Mouse (Mus musculus) small intestine, adult 2 months (tissue): ENCODE measurements around the gene Galr3. TPM values are rescaled to one million over a fixed set of nuclear protein-coding genes. Genes with fewer than 3 reads are reported as not detected.

Source experiments
- H3K27ac ChIP-seq: fragments of 200-500 bp; 2 replicates; pipeline ENCODE4 v1.5.1; 2012; ENCODE audit warnings: low read depth, low read length, control low read depth, inconsistent platforms; ENCODE audit not compliant: insufficient read depth
- H3K27me3 ChIP-seq: fragments of 200-500 bp; 2 replicates; pipeline ENCODE4 v1.6.1; 2012; ENCODE audit warnings: mild to moderate bottlenecking, moderate library complexity, low read length, inconsistent platforms; ENCODE audit not compliant: control insufficient read depth, insufficient read depth
- H3K36me3 ChIP-seq: fragments of 200-500 bp; 2 replicates; pipeline ENCODE4 v1.6.1; 2012; ENCODE audit warnings: mild to moderate bottlenecking, low read length, control low read depth, inconsistent platforms; ENCODE audit not compliant: control insufficient read depth, insufficient read depth
- H3K4me1 ChIP-seq: fragments of 200-500 bp; 2 replicates; pipeline ENCODE4 v1.6.1; 2012; ENCODE audit warnings: low read length, inconsistent platforms, mixed read lengths; ENCODE audit not compliant: control insufficient read depth, insufficient read depth, insufficient read length
- H3K4me3 ChIP-seq: fragments of 200-500 bp; 2 replicates; pipeline ENCODE4 v1.5.1; 2012; ENCODE audit warnings: low read depth, mild to moderate bottlenecking, control low read depth, inconsistent platforms, low read length, moderate library complexity
- CTCF ChIP-seq: fragments of 200-500 bp; IDR thresholded peaks from 2 replicates; pipeline ENCODE4 v1.5.1; 2012; ENCODE audit warnings: low read depth, mild to moderate bottlenecking, control low read depth, inconsistent platforms, low read length, moderate library complexity, mixed read lengths; ENCODE audit not compliant: insufficient replicate concordance, insufficient read length; ENCODE audit errors: extremely low read depth
- POLR2A ChIP-seq: fragments of 200-500 bp; IDR thresholded peaks from 2 replicates; pipeline ENCODE4 v1.6.1; 2012; ENCODE audit warnings: low read depth, mild to moderate bottlenecking, control low read depth, inconsistent platforms, low read length, moderate library complexity
- WGBS: fragments of 180-500 bp; shearing (Covaris S2); methylation state at CpG from one replicate; pipeline ENCODE4 v1.1.7; 2018; 5-methylcytosine and 5-hydroxymethylcytosine counted together
- polyA plus RNA-seq: library from polyadenylated mRNA; depleted of rRNA; stranded (reverse); fragments of >200 nt; gene quantifications from 2 replicates; pipeline ENCODE4 v1.2.3, GENCODE M21; 2012; rRNA removed

The Galr3 gene
- polyA plus RNA-seq, 1 experiment, result 2.2 TPM

GRCm38 (mm10) chr15:79074913-79075532, 33.3 kb downstream of the Galr3 start, which contains the start of gene Eif3l:
Gene Eif3l (plus strand): TSS chr15:79075179.
- 0 out of 2 replicates have a peak, but pooled peaks have one; percentile 39 for TF ChIP-seq POLR2A
- no peak for TF ChIP-seq CTCF
- WGBS, result under 1% methylated on average over 49 of the region's 49 CpGs
- peak within 1 kb of the TSS; percentile 93 for H3K4me3 ChIP-seq

GRCm38 (mm10) chr15:79075658-79076365, 34.1 kb downstream of the Galr3 start:
- Histone ChIP-seq H3K4me3 (peak overlapping the region; percentile 93), H3K27me3 (no peaks in the 10 kb centered on the region), H3K27ac (no peak overlapping the region), H3K36me3 (peaks cover 36% of the 10 kb centered on the region), H3K4me1 (peaks cover 7% of the 10 kb centered on the region; the same call in 1 of the 2 replicates)
- TF ChIP-seq POLR2A (no peak), CTCF (no peak)
- 13% methylated on average over 15 of the region's 15 CpGs for WGBS

More at GRCm38 (mm10) chr15:79074913-79075532, 33.3 kb downstream of the Galr3 start, which contains the start of gene Eif3l:
- Histone ChIP-seq H3K27me3 (no peaks in the 10 kb centered on the region), H3K27ac (peak within 1 kb of the TSS; percentile 60), H3K36me3 (peaks cover 32% of the 10 kb centered on the region), H3K4me1 (peaks cover 7% of the 10 kb centered on the region; the same call in 1 of the 2 replicates)

GRCm38 (mm10) chr15:79079567-79079966, 37.9 kb downstream of the Galr3 start:
- H3K27ac ChIP-seq, result no peak overlapping the region
- peaks cover 72% of the 10 kb centered on the region for H3K36me3 ChIP-seq

GRCm38 (mm10) chr15:79092284-79092683, 50.6 kb downstream of the Galr3 start:
- Histone ChIP-seq H3K36me3 (peaks cover 63% of the 10 kb centered on the region), H3K4me1 (no peaks in the 10 kb centered on the region), H3K4me3 (no peak overlapping the region), H3K27me3 (no peaks in the 10 kb centered on the region), H3K27ac (no peak overlapping the region)
- 79% methylated on average over 6 of the region's 6 CpGs for WGBS
- TF ChIP-seq CTCF, result no peak
- TF ChIP-seq POLR2A, result no peak

More at GRCm38 (mm10) chr15:79079567-79079966, 37.9 kb downstream of the Galr3 start:
- 71% methylated on average over 7 of the region's 7 CpGs for WGBS
- H3K27me3 ChIP-seq, result no peaks in the 10 kb centered on the region
- no peak overlapping the region for H3K4me3 ChIP-seq
- peaks cover 5% of the 10 kb centered on the region; the same call in 1 of the 2 replicates for H3K4me1 ChIP-seq
- TF ChIP-seq POLR2A, result no peak
- no peak for TF ChIP-seq CTCF

Other genes with a start within 250 kb of the Galr3 start
- gene Card10, start 238.8 kb upstream of the Galr3 start, polyA plus RNA-seq, result 15.8 and 28.3 TPM in 2 replicates
- gene Cdc42ep1, start 199.3 kb upstream of the Galr3 start, polyA plus RNA-seq, result 18.9 and 26.0 TPM in 2 replicates
- gene Lgals2, start 186.4 kb upstream of the Galr3 start, polyA plus RNA-seq, result 637 and 2,134 TPM in 2 replicates
- 62.5 and 105 TPM in 2 replicates for gene Gga1, start 164.7 kb upstream of the Galr3 start, polyA plus RNA-seq
- 0.13 TPM in 1 of 2 replicates, not detected in the other for gene Gm49510, start 142.2 kb upstream of the Galr3 start, polyA plus RNA-seq
- gene Sh3bp1, start 142.1 kb upstream of the Galr3 start, polyA plus RNA-seq, result 41.3 and 48.8 TPM in 2 replicates
- gene Pdxp, start 128.0 kb upstream of the Galr3 start, polyA plus RNA-seq, result 3.9 and 4.2 TPM in 2 replicates
- gene Lgals1, start 115.2 kb upstream of the Galr3 start, polyA plus RNA-seq, result 51.7 and 77.0 TPM in 2 replicates
- 7.3 and 11.7 TPM in 2 replicates for gene Nol12, start 107.0 kb upstream of the Galr3 start, polyA plus RNA-seq
- gene Triobp, start 94.2 kb upstream of the Galr3 start, polyA plus RNA-seq, result 43.3 and 123 TPM in 2 replicates
- 120 and 218 TPM in 2 replicates for gene H1f0, start 13.4 kb upstream of the Galr3 start, polyA plus RNA-seq
- gene Ankrd54, start 21.0 kb downstream of the Galr3 start, polyA plus RNA-seq, result 70.4 and 92.7 TPM in 2 replicates
- 52.5 and 88.3 TPM in 2 replicates for gene Eif3l, start 33.3 kb downstream of the Galr3 start, polyA plus RNA-seq
- gene Micall1, start 67.0 kb downstream of the Galr3 start, polyA plus RNA-seq, result 18.8 and 23.8 TPM in 2 replicates
- gene Polr2f, start 99.1 kb downstream of the Galr3 start, polyA plus RNA-seq, result 18.3 and 32.2 TPM in 2 replicates
- 0.56 and 1.2 TPM in 2 replicates for gene 1700088E04Rik, start 99.4 kb downstream of the Galr3 start, polyA plus RNA-seq
- 2.5 and 2.7 TPM in 2 replicates for gene Sox10, start 123.4 kb downstream of the Galr3 start, polyA plus RNA-seq
- 20.8 and 27.9 TPM in 2 replicates for gene Pick1, start 187.3 kb downstream of the Galr3 start, polyA plus RNA-seq
- 0.05 and 0.08 TPM in 2 replicates for gene Gm49486, start 187.5 kb downstream of the Galr3 start, polyA plus RNA-seq
- 0.75 and 2.6 TPM in 2 replicates for gene Slc16a8, start 212.9 kb downstream of the Galr3 start, polyA plus RNA-seq
- gene Baiap2l2, start 243.7 kb downstream of the Galr3 start, polyA plus RNA-seq, result 139 and 542 TPM in 2 replicates